In genomic region chr6:91742466-91742865, GRCm38 (mm10) we compare ENCODE assay signal across 28 mouse cellular contexts. TPM values are rescaled to one million over a fixed set of nuclear protein-coding genes. Genes with fewer than 3 reads are reported as not detected.
DNase-seq lines count a peak whose midpoint lies in the region; ATAC-seq and TF ChIP-seq lines count a peak whose summit lies in the region.
"Had no signal": no experiment of that assay in that cellular context is flagged by ENCODE, and none has a peak within 500 bp of the region (broad histone marks: within the 10 kb centered on the region; RNA-seq: fewer than 3 reads in every experiment).

No protein-coding gene starts in this region.

- DNase-seq in gastrocnemius, adult 2 months, result peak; percentile 56
- DNase-seq in gastrocnemius, postnatal 14 days, result no peak
- DNase-seq in neural tube, embryonic 10.5 days (ENCODE audit: extremely low spot score, low spot score), result no peak
- DNase-seq in left cerebral cortex, adult 18-20 months (ENCODE audit: low spot score in 2 of 2), result no peak
- DNase-seq: adrenal gland, adult 2 months; adrenal gland, postnatal 14 days; B cell, adult 2 months; cerebellum, adult 11 months; cerebellum, adult 2 months; cerebellum, adult 9-11 months; cerebellum, postnatal 25 days; forebrain, postnatal 0 days; gastrocnemius, postnatal 10 days; heart, adult 18-20 months; heart, postnatal 10 days; heart, postnatal 36 days had no signal

- H3K4me1 ChIP-seq in neural tube, embryonic 13.5 days (replicated peaks), result peaks cover 14% of the 10 kb centered on the region
- 0 out of 2 replicates have a peak, but pooled peaks cover 2% of the 10 kb centered on the region for H3K4me1 ChIP-seq in neural tube, embryonic 15.5 days
- H3K4me1 ChIP-seq: embryonic facial prominence, embryonic 12.5 days; hindbrain, embryonic 15.5 days had no signal

- peak overlapping the region; percentile 13; the same call in 1 of the 2 replicates for H3K9ac ChIP-seq in neural tube, embryonic 13.5 days
- no peak overlapping the region for H3K9ac ChIP-seq in neural tube, embryonic 15.5 days (replicated peaks)
- H3K9ac ChIP-seq: embryonic facial prominence, embryonic 12.5 days; embryonic facial prominence, embryonic 15.5 days; forebrain, postnatal 0 days; heart, embryonic 12.5 days; heart, embryonic 15.5 days; hindbrain, embryonic 15.5 days had no signal

- no peaks in the 10 kb centered on the region for H3K27me3 ChIP-seq in neural tube, embryonic 13.5 days
- H3K27me3 ChIP-seq in neural tube, embryonic 15.5 days (replicated peaks), result no peaks in the 10 kb centered on the region
- H3K27me3 ChIP-seq: CH12.LX; embryonic facial prominence, embryonic 12.5 days; embryonic facial prominence, embryonic 15.5 days; heart, embryonic 15.5 days; hindbrain, embryonic 15.5 days; Patski had no signal

- no peaks in the 10 kb centered on the region for H3K9me3 ChIP-seq in neural tube, embryonic 13.5 days
- H3K9me3 ChIP-seq in neural tube, embryonic 15.5 days (replicated peaks), result no peaks in the 10 kb centered on the region
- H3K9me3 ChIP-seq: embryonic facial prominence, embryonic 12.5 days; embryonic facial prominence, embryonic 15.5 days; G1E; heart, embryonic 12.5 days; heart, embryonic 15.5 days; hindbrain, embryonic 10.5 days; hindbrain, embryonic 15.5 days had no signal

- peaks cover 85% of the 10 kb centered on the region for H3K36me3 ChIP-seq in neural tube, embryonic 13.5 days
- peaks cover 57% of the 10 kb centered on the region for H3K36me3 ChIP-seq in neural tube, embryonic 15.5 days
- H3K36me3 ChIP-seq: G1E had no signal

- 47% methylated on average over 3 of the region's 3 CpGs for WGBS in neural tube, embryonic 13.5 days
- WGBS in neural tube, embryonic 15.5 days, result 64% methylated on average over 3 of the region's 3 CpGs

- no peak for ATAC-seq in neural tube, embryonic 13.5 days (ENCODE audit: low read depth)
- ATAC-seq in neural tube, embryonic 15.5 days (ENCODE audit: low FRiP score), result no peak
- ATAC-seq: forebrain, embryonic 14.5 days; forebrain, postnatal 0 days; Patski had no signal

- H3K4me2 ChIP-seq in neural tube, embryonic 13.5 days, result no peak overlapping the region
- H3K4me2 ChIP-seq in neural tube, embryonic 15.5 days, result no peak overlapping the region
- H3K4me2 ChIP-seq: embryonic facial prominence, embryonic 12.5 days; embryonic facial prominence, embryonic 15.5 days; heart, embryonic 12.5 days; heart, embryonic 15.5 days; hindbrain, embryonic 15.5 days had no signal

- TF ChIP-seq CTCF in gastrocnemius, adult 2 months (IDR thresholded peaks at IDR 0.05), result no peak

- peak overlapping the region; percentile 77 for H3K27ac ChIP-seq in gastrocnemius, adult 2 months
- no peak overlapping the region for H3K27ac ChIP-seq in neural tube, embryonic 13.5 days (replicated peaks)
- H3K27ac ChIP-seq in neural tube, embryonic 15.5 days (replicated peaks), result 0 out of 2 replicates have a peak overlapping the region, but pooled peaks have one; percentile 1
- H3K27ac ChIP-seq: embryonic facial prominence, embryonic 12.5 days; embryonic facial prominence, embryonic 15.5 days; heart, embryonic 15.5 days; hindbrain, embryonic 10.5 days; hindbrain, embryonic 15.5 days had no signal

- H3K4me3 ChIP-seq in gastrocnemius, adult 2 months, result no peak overlapping the region
- H3K4me3 ChIP-seq in neural tube, embryonic 13.5 days, result no peak overlapping the region
- no peak overlapping the region for H3K4me3 ChIP-seq in neural tube, embryonic 15.5 days (replicated peaks)
- H3K4me3 ChIP-seq: embryonic facial prominence, embryonic 12.5 days; embryonic facial prominence, embryonic 15.5 days; heart, embryonic 12.5 days; heart, embryonic 15.5 days; hindbrain, embryonic 10.5 days; hindbrain, embryonic 15.5 days had no signal

- intact Hi-C loops in gastrocnemius, adult 2 months (cut with DNase I), result no loop called here
- intact Hi-C loops in gastrocnemius, postnatal 14 days (cut with DNase I; ENCODE audit: low total_unique reads), result no loop called here

RNA-seq across cellular contexts. Expression of gene Slc6a6, which starts 58.6 kb away (rescaled TPM):
- 10 to 100 TPM; 67.0 to 91.9 TPM for total RNA-seq in gastrocnemius, adult 2 months (2021)
- 10 to 100 TPM; 33.5 to 39.8 TPM for total RNA-seq in gastrocnemius, postnatal 14 days (2021)
- 63.7 and 70.0 TPM in 2 replicates for polyA plus RNA-seq in neural tube, embryonic 13.5 days (2015; fragmentation: Nextera tagmentation; extraction: Ambion mirVana)
- 89.5 and 102 TPM in 2 replicates for polyA plus RNA-seq in neural tube, embryonic 15.5 days (2015; fragmentation: Nextera tagmentation; extraction: Ambion mirVana)
- 100 to 1,000 TPM; 134 to 137 TPM for total RNA-seq in left cerebral cortex, adult 18-20 months (2021)
